Mouse (Mus musculus): ENCODE results near the gene Atp13a4. TPM values are rescaled to one million over a fixed set of nuclear protein-coding genes. Genes with fewer than 3 reads are reported as not detected.

Gene Atp13a4
- polyA plus RNA-seq, 1 experiment: 3.4 TPM

DNA sequence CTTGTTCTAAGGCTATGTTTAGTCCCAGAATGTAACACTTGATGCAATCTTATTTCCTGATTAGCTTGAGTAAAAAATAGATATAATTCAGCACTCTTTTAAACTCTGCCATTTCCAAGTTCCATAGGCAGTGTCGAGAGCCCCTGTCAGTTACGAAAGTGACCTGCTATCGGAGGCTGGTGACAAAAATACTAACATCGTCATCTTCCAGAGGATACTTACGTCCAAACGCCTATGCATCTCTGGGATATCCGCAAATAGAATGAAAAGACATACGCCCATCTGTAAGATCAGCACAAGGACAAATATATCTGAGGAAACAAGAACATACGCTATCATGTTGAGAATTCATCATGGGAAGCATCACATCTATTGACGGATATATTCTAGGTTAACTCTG is 137.3 kb downstream of the Atp13a4 start:
- no peak for DNase-seq (ENCODE audit: low read depth)
- TF ChIP-seq POLR2A (IDR thresholded peaks at IDR 0.05; ENCODE audit: borderline replicate concordance, extremely low read depth, insufficient read depth, insufficient read length, poor library complexity, severe bottlenecking) (no peak), CTCF (IDR thresholded peaks at IDR 0.05; ENCODE audit: borderline replicate concordance, extremely low read depth, insufficient read depth, insufficient read length) (no peak)

DNA sequence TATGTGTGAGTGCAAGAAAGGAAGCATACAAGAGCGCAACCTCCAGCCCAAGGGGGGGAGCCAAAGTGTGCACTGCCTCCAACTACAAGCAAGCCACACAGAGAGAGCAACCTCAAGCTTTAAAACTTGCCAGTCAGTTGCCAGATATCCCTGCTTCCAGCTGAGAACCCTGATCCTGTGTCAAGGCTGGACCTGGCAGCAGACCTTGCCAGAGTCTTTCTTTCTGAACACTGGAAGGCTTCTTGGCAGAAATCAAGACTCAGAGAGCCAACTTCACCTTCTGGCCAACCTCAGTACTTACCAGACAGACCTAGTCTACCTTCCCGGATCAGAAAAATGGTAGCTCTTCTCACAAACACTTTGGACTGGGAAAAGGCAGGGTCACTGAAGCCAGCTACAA is 145.6 kb downstream of the Atp13a4 start:
- TF ChIP-seq POLR2A (IDR thresholded peaks at IDR 0.05; ENCODE audit: borderline replicate concordance, extremely low read depth, insufficient read depth, insufficient read length, poor library complexity, severe bottlenecking): no peak
- no peak for TF ChIP-seq CTCF (IDR thresholded peaks at IDR 0.05; ENCODE audit: borderline replicate concordance, extremely low read depth, insufficient read depth, insufficient read length)
- peak; percentile 19 for DNase-seq (ENCODE audit: low read depth)

DNA sequence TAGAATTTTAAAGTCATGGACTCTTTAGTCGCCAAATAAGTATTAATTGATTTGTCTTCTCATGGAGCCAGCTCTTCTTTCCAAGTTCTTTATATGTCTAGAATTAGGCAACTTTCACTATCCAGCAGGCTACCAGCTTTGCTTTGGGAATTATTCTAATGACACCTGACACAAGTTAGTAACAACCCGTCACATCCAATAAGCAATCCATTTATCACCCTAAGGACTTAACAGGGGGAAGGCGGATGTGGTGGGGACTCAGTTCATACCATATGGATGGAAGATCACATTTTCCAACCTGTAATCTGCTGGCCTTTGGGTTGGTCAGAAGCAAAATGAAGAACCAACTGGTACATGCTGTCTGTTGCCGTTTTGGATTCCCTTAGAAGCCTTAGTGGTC is 159.9 kb downstream of the Atp13a4 start:
- no peak for DNase-seq (ENCODE audit: low read depth)
- TF ChIP-seq POLR2A (IDR thresholded peaks at IDR 0.05; ENCODE audit: borderline replicate concordance, extremely low read depth, insufficient read depth, insufficient read length, poor library complexity, severe bottlenecking) (no peak), CTCF (IDR thresholded peaks at IDR 0.05; ENCODE audit: borderline replicate concordance, extremely low read depth, insufficient read depth, insufficient read length) (no peak)

DNA sequence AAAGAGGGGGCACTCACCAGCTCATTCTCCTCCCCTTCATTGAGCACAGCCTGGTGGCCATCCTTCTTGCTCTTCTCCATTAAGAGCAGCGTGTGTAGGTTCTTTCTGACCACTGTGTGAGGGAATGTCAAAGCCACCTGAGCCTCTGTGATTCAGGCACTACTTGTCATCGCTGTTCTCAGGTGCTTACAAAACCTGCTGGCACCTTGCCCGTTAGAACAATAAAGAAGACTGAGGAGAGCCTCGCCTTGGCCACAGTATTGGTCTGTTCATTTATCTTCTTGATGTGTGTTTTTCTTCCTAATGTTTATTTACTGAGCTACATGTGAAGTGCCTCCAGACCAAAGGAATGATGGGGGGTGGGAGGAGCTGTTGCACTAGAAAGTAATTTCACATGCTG is 166.2 kb downstream of the Atp13a4 start, which contains the start of gene Atp13a5:
Atp13a5 (minus strand) TSS at position 275 of the 400 bp plus-strand sequence.
- no peak for TF ChIP-seq POLR2A (IDR thresholded peaks at IDR 0.05; ENCODE audit: borderline replicate concordance, extremely low read depth, insufficient read depth, insufficient read length, poor library complexity, severe bottlenecking)
- TF ChIP-seq CTCF (IDR thresholded peaks at IDR 0.05; ENCODE audit: borderline replicate concordance, extremely low read depth, insufficient read depth, insufficient read length): no peak
- DNase-seq (ENCODE audit: low read depth): peak; percentile 5

DNA sequence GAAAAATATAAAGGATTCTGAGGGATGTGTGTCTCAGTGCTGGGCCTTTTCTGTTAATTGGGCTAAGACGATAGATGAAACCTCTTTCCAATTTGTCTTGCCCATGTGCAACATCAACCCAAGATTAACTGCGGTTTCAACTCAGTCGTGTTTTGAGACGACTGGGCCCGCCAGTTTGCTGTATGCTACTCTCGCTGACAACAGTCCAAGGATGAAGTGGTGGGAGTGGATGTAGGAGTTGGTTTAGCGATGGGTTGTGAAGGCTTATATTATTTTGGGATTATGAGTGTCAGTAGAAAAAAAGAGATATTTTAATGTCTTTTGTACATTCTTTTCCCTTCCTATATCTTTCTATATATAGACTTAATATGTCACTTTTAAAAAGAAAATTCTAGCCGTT is 170.0 kb downstream of the Atp13a4 start:
- no peak for TF ChIP-seq POLR2A (IDR thresholded peaks at IDR 0.05; ENCODE audit: borderline replicate concordance, extremely low read depth, insufficient read depth, insufficient read length, poor library complexity, severe bottlenecking)
- no peak for TF ChIP-seq CTCF (IDR thresholded peaks at IDR 0.05; ENCODE audit: borderline replicate concordance, extremely low read depth, insufficient read depth, insufficient read length)
- no peak for DNase-seq (ENCODE audit: low read depth)

Other genes with a start within 250 kb of the Atp13a4 start
- 0.61 and 1.0 TPM in 2 replicates for gene Atp13a5, start 166.1 kb downstream of the Atp13a4 start, polyA plus RNA-seq (2012; rRNA removed)
- gene Opa1, start 34.5 kb upstream of the Atp13a4 start, polyA plus RNA-seq (2012; rRNA removed): 30.8 and 41.2 TPM in 2 replicates

Measured in brain, embryonic 14.5 days (tissue).